Comparison of ENCODE assay signal across 7 mouse cellular contexts in genomic region chr10:60237475-60238154, GRCm38 (mm10). TPM values are rescaled to one million over a fixed set of nuclear protein-coding genes. Genes with fewer than 3 reads are reported as not detected.
A peak's percentile ranks its signal among the peaks of the same experiment; 100 is the strongest.
DNase-seq lines count a peak whose midpoint lies in the region; ATAC-seq and TF ChIP-seq lines count a peak whose summit lies in the region.

No protein-coding gene starts in this region.

- intact Hi-C loops in left cerebral cortex, postnatal 14 days (cut with DNase I) = loop anchor here (2.0 kb wide), 1 partner anchor 47 kb away; no protein-coding TSS in a partner anchor

- no peaks in the 10 kb centered on the region for H3K27me3 ChIP-seq in limb, embryonic 11.5 days (ENCODE audit: control insufficient read depth, insufficient read depth, low read length)
- H3K27me3 ChIP-seq in small intestine, adult 2 months (ENCODE audit: control insufficient read depth, insufficient read depth, low read length) = no peaks in the 10 kb centered on the region

- H3K4me1 ChIP-seq in limb, embryonic 11.5 days (ENCODE audit: control insufficient read depth, insufficient read depth, low read length) = no peaks in the 10 kb centered on the region
- H3K4me1 ChIP-seq in small intestine, adult 2 months (ENCODE audit: control insufficient read depth, insufficient read depth, insufficient read length, low read length) = no peaks in the 10 kb centered on the region

- no peak for ATAC-seq in limb, embryonic 11.5 days (ENCODE audit: insufficient number of reproducible peaks, low FRiP score, low TSS enrichment, low read depth)

- DNase-seq in left cerebral cortex, postnatal 14 days (ENCODE audit: low spot score in 2 of 2) = peak; percentile 67
- no peak for DNase-seq in left cerebral cortex, adult 8-10 months (ENCODE audit: low spot score in 2 of 2)
- DNase-seq in MN1 (ENCODE audit: low spot score) = peak; percentile 66
- DNase-seq in c-Kit-positive CD71-positive TER-119-negative erythroid progenitor cells, embryonic 14.5 days (ENCODE audit: low read depth) = peak; percentile 22
- peak; percentile 51 to 55 for DNase-seq in frontal cortex, postnatal 36 days (ENCODE audit: low spot score in 2 of 2)
- DNase-seq in limb, embryonic 11.5 days (ENCODE audit: low spot score) = peak; percentile 77

- no peaks in the 10 kb centered on the region for H3K36me3 ChIP-seq in limb, embryonic 11.5 days (ENCODE audit: control insufficient read depth, insufficient read depth, low read length)
- H3K36me3 ChIP-seq in small intestine, adult 2 months (ENCODE audit: control insufficient read depth, insufficient read depth, low read length) = no peaks in the 10 kb centered on the region

- H3K9ac ChIP-seq in limb, embryonic 11.5 days (ENCODE audit: low read length) = no peak overlapping the region

- no peak overlapping the region for H3K4me3 ChIP-seq in limb, embryonic 11.5 days (ENCODE audit: low read depth, low read length)
- H3K4me3 ChIP-seq in small intestine, adult 2 months (ENCODE audit: low read depth, low read length) = no peak overlapping the region

- 63% methylated on average over 10 of the region's 10 CpGs for WGBS in limb, embryonic 11.5 days
- whole genome bisulfite sequencing in small intestine, adult 2 months = 69% methylated on average over 10 of the region's 10 CpGs

- H3K9me3 ChIP-seq in limb, embryonic 11.5 days (ENCODE audit: control insufficient read depth, low read length) = no peaks in the 10 kb centered on the region

- peak; percentile 71; the same call in 1 of the 2 replicates for TF ChIP-seq CTCF in small intestine, adult 2 months (IDR thresholded peaks at IDR 0.05; ENCODE audit: extremely low read depth, insufficient read length, insufficient replicate concordance, low read depth, low read length)

- H3K4me2 ChIP-seq in limb, embryonic 11.5 days (ENCODE audit: low read depth, severe bottlenecking) = no peak overlapping the region

- no peak overlapping the region for H3K27ac ChIP-seq in limb, embryonic 11.5 days (replicated peaks; ENCODE audit: low read depth, low read length)
- no peak overlapping the region for H3K27ac ChIP-seq in small intestine, adult 2 months (ENCODE audit: insufficient read depth, low read depth, low read length)

- no peak for TF ChIP-seq POLR2A in small intestine, adult 2 months (IDR thresholded peaks at IDR 0.05; ENCODE audit: low read depth, low read length)

RNA-seq across cellular contexts. Expression of gene Chst3, which starts 18.6 kb away (rescaled TPM):
- total RNA-seq in left cerebral cortex, postnatal 14 days (2021) = 1 to 10 TPM; 2.2 to 2.6 TPM
- 1 to 10 TPM; 1.2 to 2.0 (median 1.9) TPM for total RNA-seq in left cerebral cortex, adult 8-10 months (2022)
- polyA plus RNA-seq in limb, embryonic 11.5 days (2014; fragmentation: Nextera tagmentation; extraction: Ambion mirVana) = 1.3 and 2.0 TPM in 2 replicates
- polyA plus RNA-seq in small intestine, adult 2 months (2012; rRNA removed) = 1.8 and 4.2 TPM in 2 replicates

RNA-seq across cellular contexts. Expression of gene Psap, which starts 39.8 kb away (rescaled TPM):
- 1,000 to 10,000 TPM; 1,462 to 1,465 TPM for total RNA-seq in left cerebral cortex, postnatal 14 days (2021)
- total RNA-seq in left cerebral cortex, adult 8-10 months (2022) = 1,000 to 10,000 TPM; 1,605 to 1,722 (median 1,654) TPM
- polyA plus RNA-seq in limb, embryonic 11.5 days (2014; fragmentation: Nextera tagmentation; extraction: Ambion mirVana) = 50.6 and 54.8 TPM in 2 replicates
- 306 and 443 TPM in 2 replicates for polyA plus RNA-seq in small intestine, adult 2 months (2012; rRNA removed)

Comparison
In these comparisons a context has a peak if more than half of its experiments do, and no peak if none do; other contexts are left out.
1. DNase-seq: peak in left cerebral cortex, postnatal 14 days (2 of 2), MN1 (single experiment), c-Kit-positive CD71-positive TER-119-negative erythroid progenitor cells, embryonic 14.5 days (single experiment), frontal cortex, postnatal 36 days (2 of 2) and limb, embryonic 11.5 days (single experiment); none in left cerebral cortex, adult 8-10 months (0 of 2).